Mouse (Mus musculus): ENCODE data around the gene Ranbp10.
A peak's percentile ranks its signal among the peaks of the same experiment; 100 is the strongest.

DNA sequence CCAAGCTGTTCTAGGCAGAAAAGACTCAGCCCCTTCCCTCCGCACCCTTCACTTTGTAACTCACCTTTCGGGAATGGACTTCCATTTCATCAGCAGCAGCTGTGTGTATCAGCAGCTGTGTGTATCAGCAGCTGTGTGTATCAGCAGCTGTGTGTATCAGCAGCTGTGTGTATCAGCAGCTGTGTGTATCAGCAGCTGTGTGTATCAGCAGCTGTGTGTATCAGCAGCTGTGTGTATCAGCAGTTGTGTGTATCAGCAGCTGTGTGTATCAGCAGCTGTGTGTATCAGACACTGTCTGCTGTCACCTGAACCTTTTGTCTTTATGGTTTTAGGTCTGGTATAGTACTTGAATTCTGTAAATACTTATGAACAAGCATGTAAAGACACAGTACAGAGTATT, 6.6 kb upstream of the Ranbp10 start:
- TF ChIP-seq GATA1 (IDR thresholded peaks at IDR 0.05; ENCODE audit: low read length) (peak; percentile 96), TAL1 (IDR thresholded peaks at IDR 0.05; ENCODE audit: low read length) (peak; percentile 97)

Measured in erythroblast, embryonic 14.5 days (primary cell).